Mouse (Mus musculus): ENCODE results near the gene Poldip3.
"Not testable (repeated sequence)": the region's sequence is repeated elsewhere in the genome, so short reads cannot be mapped to it uniquely, and the experiment has no call there.

Gene Poldip3

DNA sequence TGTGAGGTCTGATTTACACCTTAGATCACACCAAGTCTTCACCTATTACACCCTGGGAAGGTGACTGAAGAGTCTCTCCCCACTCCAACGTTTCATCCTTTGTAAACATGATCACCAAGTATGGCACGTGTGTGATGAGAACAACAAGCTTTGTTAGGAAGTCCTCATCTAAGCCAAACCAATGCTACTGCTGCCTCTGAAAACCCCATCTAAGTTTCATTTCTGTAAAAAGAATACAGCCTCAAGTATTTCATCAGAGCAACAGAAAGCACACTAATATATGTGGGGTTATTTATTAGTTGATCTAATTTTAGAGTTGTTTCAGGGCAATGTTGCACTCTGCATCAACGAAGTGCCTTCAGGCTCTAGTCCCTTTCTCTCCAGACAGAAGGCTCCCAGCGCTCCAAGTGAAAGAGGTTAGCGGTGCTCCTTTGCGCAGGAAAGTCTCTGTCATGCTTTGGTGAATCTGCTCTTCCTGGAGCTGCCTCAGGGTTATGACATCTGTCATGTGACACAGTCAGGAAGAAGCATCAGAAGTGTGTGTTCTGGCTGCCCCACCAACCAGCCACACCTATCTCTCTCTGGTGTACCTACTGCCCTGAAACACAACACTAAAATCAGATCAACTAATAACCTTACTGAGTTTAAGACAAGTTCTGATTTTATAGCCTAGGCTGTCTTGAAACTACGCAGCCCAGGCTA lies 19.5 kb downstream of the Poldip3 start:
- in situ Hi-C loops (cut with MboI, MseI), result no loop called here

DNA sequence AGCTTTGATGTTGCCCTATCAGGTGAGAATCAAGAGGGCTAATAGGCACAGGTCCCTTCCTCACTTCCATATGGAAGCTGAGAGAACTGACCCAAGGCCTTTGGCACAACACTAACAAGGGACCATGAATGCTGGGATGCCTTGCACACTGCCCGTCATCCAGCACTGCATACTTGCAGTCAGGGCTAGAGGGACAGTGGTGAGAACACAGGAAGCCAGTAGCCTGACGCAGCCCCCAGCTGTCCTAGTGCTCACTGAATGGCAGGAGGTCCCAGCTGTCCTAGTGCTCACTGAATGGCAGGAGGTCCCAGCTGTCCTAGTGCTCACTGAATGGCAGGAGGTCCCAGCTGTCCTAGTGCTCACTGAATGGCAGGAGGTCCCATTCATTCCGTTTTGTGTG lies 22.1 kb downstream of the Poldip3 start:
- in situ Hi-C loops (cut with MboI, MseI), result not testable (repeated sequence)

DNA sequence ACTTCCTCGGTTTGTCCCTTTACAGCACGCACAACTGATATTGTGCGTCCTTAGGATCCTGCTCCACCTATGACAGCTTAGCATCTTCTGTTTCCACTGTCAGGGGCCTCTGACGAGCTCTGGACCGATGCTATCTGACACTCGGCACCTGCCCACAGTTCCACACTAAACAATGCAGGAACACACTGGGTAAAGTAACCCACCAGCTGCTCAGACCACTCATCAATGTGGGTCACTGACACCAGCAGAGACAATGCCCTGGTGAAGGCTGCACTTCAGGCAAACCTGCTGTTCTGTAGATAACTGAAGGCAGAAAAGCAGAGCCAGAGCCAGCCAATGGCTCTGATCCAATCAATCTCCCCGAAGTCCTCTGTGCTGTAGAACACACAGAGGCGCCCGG lies 22.6 kb downstream of the Poldip3 start:
- in situ Hi-C loops (cut with MboI, MseI), result no loop called here

DNA sequence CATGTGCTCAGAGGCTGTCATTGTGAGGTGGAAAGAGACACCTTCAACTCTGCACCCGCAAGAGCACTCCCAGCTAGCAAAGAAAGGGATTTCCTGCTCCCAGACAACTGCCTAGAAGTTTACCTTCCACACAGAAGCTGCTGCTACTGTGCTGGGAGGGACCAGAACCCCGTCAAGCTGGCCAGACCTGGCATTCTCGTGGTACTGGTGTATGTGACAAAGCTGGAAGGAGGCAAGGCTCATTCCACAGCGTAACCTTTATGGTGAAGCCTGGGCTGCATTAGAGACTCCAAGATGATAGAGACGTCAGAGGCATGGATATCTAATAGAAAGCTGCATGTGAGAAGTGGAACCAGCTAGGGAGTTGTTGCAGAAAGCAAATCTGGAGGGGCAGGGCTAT lies 24.6 kb downstream of the Poldip3 start:
- in situ Hi-C loops (cut with MboI, MseI), result loop anchor here (25.0 kb wide), 1 partner anchor 1712 kb away; the partner anchor contains the start of genes Dnajb7, St13 and Xpnpep3

DNA sequence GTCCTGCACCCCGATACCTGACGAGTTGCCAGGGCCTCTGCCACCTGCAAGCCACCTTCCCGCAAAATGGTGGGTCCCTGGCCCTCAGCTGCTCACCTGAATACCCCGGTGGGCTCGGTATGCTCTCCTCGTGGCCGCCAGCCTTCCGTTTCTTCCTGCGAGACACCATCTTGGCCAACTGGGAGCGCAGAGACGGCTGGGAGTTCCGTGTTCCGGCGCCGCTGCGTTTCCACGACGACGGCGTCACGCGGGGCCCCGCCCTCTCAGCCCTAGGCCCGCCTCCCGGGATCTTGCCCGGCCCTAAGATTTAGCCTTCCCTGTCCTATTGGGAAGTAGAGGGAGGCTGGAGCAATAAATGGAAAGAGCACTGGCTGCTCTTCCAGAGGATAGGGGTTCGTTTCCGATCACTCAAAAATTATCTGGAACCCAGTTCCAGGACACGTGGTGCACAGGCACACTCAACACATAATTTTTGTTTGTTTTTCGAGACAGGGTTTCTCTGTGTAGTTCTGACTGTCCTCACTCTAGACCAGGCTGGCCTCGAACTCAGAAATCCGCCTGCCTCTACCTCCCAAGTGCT lies 26.5 kb downstream of the Poldip3 start, which contains the start of gene Rrp7a:
Gene Rrp7a, minus strand, starts transcription at position 236 of the 580 bp plus-strand sequence.
- in situ Hi-C loops (cut with MboI, MseI), result loop anchor here (25.0 kb wide), 1 partner anchor 1710 kb away; the partner anchor contains the start of genes Dnajb7, St13 and Xpnpep3

DNA sequence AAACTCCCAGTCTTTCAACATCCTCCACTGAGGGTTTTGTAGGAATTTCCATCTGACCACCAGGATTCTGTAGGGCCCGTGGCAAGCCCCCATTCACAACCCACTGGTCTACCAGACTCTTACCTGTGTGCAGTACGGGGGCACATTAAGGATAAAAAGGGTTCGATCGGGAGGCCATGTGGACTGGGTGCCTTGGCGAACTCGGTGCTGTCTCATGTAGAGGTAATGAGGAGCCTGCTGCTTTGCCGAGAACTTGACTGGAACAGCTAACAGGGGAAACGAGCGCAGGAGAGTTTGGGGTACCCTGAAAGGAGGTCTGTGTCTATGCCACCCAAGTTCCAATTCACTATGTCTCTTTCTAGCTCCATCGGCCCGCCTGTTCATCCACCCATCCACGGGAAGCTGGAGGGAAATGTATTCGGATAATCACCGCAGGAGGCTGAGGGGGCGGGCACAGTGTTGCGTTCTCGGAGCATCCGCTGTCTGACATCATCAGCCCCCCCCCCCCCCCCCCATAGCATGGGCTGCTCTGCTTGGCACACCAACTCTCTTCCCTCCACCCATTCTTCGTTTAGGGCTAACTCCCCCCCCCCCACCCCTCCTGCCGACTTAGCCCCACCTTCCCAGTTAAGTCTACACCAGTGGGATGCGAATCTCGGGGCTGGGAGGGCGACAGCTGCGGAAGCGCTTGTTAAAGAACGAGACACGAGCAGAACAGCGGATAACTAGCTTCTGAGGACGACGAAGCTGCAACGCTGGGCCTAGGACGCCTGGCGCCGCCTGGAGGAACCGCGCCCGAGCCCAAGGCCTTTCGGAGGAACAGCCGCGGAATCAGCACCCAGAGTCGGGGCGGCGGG lies 27.2 kb downstream of the Poldip3 start:
- in situ Hi-C loops (cut with MboI, MseI), result loop anchor here (25.0 kb wide), 1 partner anchor 1710 kb away; the partner anchor contains the start of genes Dnajb7, St13 and Xpnpep3

DNA sequence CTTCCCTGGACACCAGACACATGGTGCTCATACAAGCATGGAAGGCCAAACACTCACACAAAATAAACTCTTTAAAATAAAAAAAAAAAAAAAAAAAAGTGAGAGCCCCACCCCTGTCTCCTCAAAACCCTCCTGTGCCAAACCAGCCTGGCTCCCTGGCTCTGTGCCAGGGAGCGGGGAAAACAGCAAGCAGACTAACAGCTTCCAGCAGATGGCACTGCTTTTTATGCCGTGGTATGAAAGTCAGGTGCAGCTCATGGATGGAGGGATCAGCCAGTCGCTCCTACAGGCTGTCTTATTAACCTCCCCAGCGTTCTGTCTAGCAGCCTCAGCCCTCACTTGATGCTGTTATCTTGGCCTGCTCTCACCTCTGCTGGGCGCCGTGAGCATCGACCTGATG lies 30.8 kb downstream of the Poldip3 start:
- in situ Hi-C loops (cut with MboI, MseI), result loop anchor here (25.0 kb wide), 1 partner anchor 1706 kb away; the partner anchor contains the start of genes Dnajb7, St13 and Xpnpep3

DNA sequence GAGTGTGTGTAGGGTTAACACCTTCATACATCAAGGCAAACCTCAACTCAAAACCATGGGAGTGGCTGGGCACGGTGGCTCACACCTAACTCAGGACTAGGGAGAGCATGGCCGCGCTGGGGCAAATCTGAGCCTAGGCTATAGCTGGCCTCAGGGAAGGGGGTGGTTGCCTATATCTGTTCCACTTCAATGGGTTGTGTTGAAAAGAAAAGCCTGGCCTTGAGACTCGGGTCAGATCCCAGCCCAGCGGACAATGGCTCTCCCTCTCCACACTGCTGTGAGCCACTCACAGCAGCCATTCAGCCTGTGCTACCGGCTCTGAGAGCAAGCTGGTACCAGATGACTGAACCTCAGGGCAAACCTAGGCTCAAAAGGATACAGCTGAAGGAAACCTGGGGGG lies 34.1 kb downstream of the Poldip3 start:
- in situ Hi-C loops (cut with MboI, MseI), result loop anchor here (25.0 kb wide), 1 partner anchor 1703 kb away; the partner anchor contains the start of genes Dnajb7, St13 and Xpnpep3

DNA sequence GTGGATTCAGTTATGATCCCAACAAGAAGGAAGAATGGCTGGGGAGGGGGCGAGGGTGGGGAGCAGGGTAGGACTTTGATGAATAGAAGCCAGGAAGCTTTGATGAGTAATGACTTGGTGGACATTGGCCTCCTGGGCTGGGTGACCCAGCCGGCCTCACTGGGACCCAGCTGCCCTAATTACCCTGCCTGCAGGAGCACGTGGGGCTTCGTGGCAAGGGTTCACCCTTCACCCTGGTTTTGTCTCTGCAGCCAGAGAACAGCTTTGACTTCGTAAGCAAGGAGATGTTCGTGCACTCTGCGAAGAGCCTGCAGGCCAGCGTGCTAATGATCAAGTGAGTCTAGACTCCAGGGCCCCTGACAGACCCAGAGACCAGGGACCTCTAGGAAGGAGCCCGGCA lies 35.1 kb downstream of the Poldip3 start:
- in situ Hi-C loops (cut with MboI, MseI), result loop anchor here (25.0 kb wide), 1 partner anchor 1702 kb away; the partner anchor contains the start of genes Dnajb7, St13 and Xpnpep3

DNA sequence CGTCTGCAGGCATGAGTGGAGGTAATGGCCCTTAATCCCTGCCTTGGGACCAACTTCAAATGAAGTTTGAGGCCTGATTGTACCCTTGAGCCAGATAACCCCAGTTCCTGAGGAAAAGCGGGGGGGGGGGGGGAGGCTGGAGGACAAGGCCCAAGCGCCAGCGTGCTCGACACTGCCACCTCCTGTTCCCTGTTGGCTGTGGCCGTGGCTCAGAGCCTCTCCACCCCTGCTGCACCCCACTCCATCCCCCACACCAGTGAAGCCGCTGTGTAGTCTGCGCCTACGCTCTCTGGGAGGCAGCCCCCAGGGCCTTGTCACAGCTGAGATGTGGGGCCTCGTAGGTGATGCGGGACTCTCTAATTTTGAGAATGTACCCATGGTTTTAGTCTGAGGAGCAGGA lies 36.3 kb downstream of the Poldip3 start:
- in situ Hi-C loops (cut with MboI, MseI), result loop anchor here (25.0 kb wide), 1 partner anchor 1701 kb away; the partner anchor contains the start of genes Dnajb7, St13 and Xpnpep3

DNA sequence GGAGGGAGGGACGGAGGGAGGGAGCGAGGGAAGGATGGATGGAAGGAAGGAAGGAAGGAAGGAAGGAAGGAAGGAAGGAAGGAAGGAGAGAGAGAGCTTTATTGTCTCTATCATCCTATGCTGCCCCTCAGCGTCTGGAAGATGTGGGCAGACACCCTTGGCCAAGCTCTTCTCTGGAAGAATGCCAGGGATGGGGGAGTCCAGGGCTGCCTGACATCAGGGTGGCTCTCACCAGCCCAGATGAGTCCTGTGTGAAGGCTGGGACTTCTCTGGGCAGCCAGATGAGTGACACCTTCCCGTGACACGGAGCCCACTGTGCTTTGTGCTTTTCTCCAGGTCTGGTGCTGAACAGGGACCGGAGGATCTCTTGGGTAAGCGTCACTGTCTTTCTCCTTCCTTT lies 37.3 kb downstream of the Poldip3 start:
- in situ Hi-C loops (cut with MboI, MseI), result loop anchor here (25.0 kb wide), 1 partner anchor 1700 kb away; the partner anchor contains the start of genes Dnajb7, St13 and Xpnpep3

DNA sequence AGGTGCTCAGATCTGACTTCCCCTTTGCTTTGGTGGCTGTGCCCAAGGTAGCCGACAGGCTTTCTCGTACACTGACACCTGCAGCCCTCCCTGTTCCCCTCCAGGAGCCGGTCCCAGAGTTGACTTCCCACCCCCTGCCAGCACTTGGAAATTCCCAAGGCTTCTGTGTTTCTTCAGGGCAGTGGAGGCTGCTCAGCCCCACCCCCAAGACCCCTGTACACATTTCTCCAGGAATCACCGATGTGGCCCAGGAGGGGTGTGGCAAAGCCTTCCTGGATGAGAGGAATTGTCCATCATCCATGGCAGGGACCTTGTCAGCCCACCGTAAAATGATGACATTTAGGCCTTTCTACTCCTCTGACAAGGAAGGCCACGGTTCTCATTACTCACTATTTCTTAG lies 37.9 kb downstream of the Poldip3 start:
- in situ Hi-C loops (cut with MboI, MseI), result loop anchor here (25.0 kb wide), 1 partner anchor 1699 kb away; the partner anchor contains the start of genes Dnajb7, St13 and Xpnpep3

DNA sequence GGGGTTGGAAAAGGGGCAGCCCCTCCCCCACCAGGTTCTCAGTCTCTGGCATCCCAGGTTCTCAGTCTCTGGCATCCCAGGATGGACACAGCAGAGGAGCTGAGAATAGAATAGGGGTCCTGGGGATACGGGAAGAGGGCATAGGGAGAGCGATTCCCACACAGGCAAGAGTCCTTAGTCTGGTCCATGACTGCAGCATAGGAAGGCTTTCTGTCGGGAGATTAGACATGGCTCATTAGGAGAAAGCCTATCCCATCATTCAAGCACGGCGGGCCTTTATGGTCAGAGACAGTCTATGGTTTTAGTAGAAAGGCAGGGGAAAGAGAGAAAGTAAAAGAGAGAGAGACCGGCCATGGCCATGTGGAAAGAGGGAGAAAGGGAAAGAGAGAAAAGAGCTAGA lies 41.4 kb downstream of the Poldip3 start:
- in situ Hi-C loops (cut with MboI, MseI), result loop anchor here (25.0 kb wide), 1 partner anchor 1696 kb away; the partner anchor contains the start of genes Dnajb7, St13 and Xpnpep3

DNA sequence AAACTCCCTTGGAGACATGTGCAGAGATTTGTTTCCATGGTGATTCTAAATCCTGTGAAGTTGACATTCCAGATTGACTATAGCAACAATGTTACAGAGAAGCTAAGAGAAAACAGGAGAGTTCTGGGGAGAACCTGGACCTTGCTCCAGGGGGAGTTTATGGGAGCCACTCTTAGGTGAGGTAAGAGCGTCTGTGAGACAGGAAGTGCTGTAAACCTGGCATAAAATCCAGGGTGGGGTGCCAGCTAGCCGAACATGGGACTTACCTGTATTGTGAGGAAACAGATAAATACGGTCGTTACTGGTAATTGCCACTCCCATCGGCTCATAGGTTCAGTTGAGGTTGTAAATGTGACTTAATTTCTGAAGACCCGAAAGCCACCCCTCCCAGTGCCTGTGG lies 42.8 kb downstream of the Poldip3 start:
- in situ Hi-C loops (cut with MboI, MseI), result loop anchor here (25.0 kb wide), 1 partner anchor 1694 kb away; the partner anchor contains the start of genes Dnajb7, St13 and Xpnpep3

DNA sequence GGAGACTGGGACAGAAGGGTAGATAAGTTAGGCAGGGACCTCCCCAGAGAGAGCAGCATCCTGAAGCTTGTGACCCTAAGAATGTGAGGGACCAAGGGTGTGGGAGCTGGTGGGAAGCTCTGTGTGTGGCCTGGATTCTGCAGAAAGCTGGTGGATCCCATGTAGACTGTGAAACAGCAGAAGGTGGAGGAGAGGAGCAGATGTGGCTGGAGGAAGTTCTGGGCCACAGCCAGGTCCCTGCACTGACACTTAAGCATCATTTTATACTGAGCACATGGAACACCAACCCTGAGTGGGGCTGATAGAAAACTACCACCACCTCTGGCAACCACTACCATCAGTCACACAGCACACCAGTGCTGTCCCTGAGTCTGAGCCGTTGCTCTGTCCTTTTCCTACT lies 46.1 kb downstream of the Poldip3 start:
- in situ Hi-C loops (cut with MboI, MseI), result loop anchor here (25.0 kb wide), 1 partner anchor 1691 kb away; the partner anchor contains the start of genes Dnajb7, St13 and Xpnpep3

DNA sequence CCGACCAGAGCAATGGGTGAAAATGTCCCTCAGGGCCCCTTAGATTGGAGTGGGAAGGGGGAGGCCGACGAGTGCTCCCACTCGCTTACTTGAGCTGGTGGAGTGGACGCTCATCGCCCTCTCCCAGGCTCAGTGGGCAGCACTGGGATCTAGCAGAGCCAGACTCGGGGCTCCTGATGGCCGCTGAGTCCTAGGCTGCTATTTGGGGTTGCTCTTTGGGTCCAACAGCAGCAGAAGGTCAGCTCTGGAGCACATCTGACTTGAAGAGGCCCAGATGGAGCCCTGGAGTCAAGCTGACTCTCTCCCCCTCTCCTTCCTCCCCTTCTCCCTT lies 48.9 kb downstream of the Poldip3 start:
- in situ Hi-C loops (cut with MboI, MseI), result loop anchor here (25.0 kb wide), 1 partner anchor 1688 kb away; the partner anchor contains the start of genes Dnajb7, St13 and Xpnpep3

DNA sequence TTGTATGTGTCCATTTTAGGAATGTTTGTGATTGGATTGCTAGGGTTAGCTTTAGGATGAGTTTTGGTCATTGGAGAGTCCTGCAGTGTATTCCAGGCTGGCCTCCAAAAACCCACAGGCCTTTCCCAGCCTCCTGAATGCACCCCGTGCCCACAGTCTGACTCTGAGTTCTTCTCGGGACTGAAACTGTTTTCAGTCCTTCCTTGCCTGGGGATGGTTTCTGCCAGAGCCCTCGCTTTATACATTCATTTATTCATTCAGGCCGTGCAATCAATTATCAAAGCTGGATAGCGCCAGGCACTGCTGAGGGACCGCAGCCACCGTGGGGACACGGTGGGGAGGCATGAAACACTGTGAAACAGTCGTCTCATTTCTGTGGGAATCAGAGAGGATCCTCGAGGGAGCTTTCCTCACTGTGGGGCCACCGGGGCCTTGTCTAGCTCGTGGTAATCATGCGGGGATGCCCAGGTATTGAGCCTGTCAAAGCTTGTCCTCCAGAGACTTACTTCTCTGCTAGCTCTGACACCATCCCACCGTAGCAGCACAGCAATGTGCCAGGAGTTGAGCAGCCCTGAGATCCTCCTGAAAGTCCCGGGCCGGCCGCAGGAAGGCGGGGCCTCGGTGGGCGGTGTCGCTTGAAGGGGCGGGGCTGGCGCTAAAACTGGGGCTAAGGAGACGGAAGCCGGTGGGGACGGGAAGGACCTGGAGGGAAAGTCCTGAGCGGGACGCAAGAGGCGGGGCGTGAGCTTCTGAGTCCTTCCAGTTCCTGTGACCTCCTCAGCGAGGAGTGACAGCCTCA lies 49.5 kb downstream of the Poldip3 start:
- in situ Hi-C loops (cut with MboI, MseI), result loop anchor here (25.0 kb wide), 1 partner anchor 1687 kb away; the partner anchor contains the start of genes Dnajb7, St13 and Xpnpep3

DNA sequence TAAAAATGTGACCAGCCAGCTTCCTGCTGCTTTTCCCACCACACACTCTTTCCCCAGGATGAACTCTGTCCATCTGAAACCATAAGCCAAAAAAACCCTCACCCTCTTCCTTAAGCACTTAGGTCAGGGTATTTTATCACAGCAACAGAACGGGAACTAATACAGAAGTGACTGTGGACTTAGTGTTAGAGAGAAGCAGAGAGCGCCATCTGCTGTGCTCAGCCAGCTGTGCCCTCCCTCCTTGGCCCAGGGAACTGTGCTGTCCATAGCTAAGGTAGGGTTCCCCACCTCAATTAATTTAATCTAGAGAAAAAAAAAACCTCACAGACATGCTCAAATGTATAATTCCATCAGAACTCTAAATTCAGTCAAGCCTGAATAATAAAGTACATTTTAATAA lies 53.2 kb downstream of the Poldip3 start:
- in situ Hi-C loops (cut with MboI, MseI), result no loop called here

DNA sequence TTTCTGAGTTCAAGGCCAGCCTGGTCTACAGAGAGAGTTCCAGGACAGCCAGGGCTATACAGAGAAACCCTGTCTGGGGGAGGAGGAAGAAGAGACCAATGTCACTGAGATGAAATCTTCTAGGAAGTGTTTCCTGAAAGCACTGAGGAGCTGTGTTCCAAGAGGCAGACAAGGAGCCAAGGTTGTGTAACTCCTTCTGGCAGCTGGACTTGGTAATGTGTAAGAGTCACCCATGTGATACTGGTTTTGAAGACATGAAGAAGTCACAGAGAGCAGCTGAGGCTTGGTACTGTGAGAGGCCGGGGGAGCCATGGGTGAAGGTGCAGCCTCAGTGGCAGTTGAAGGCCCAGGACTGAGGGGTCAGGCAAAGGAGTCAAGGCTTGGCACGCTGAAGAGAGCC lies 55.5 kb downstream of the Poldip3 start:
- in situ Hi-C loops (cut with MboI, MseI), result no loop called here

DNA sequence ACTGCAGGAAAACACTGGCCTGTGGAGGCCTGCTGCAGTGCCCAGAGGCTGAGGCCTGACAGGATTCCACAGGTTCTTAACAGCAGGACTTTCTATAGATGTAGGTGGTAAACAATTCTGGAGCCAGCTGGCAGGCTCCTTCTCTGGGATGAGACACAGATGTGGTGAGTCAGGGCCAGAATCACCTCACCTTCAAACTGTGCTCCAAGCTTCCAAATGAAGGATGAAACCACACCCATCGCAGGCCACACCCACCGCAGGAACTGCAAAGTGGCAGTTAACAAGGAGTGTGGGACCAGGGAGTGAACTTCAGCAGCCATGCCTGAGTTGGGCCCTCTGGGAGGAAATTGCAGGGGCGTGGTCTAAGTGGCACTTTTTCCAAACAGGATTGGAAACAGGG lies 58.3 kb downstream of the Poldip3 start:
- in situ Hi-C loops (cut with MboI, MseI), result no loop called here

DNA sequence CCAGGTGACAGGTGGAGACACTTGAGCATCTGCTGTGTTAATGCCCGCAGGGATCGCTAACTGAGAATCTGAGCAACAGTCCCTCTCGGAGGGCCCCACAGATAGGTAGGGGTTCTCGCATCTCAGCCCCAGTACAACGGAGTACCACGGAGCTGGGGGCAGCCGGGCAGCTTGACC lies 59.9 kb downstream of the Poldip3 start, which contains the start of gene Serhl:
Gene Serhl, plus strand, starts transcription at position 78 of the 177 bp plus-strand sequence.
- in situ Hi-C loops (cut with MboI, MseI), result no loop called here
